In the genomic region with DNA sequence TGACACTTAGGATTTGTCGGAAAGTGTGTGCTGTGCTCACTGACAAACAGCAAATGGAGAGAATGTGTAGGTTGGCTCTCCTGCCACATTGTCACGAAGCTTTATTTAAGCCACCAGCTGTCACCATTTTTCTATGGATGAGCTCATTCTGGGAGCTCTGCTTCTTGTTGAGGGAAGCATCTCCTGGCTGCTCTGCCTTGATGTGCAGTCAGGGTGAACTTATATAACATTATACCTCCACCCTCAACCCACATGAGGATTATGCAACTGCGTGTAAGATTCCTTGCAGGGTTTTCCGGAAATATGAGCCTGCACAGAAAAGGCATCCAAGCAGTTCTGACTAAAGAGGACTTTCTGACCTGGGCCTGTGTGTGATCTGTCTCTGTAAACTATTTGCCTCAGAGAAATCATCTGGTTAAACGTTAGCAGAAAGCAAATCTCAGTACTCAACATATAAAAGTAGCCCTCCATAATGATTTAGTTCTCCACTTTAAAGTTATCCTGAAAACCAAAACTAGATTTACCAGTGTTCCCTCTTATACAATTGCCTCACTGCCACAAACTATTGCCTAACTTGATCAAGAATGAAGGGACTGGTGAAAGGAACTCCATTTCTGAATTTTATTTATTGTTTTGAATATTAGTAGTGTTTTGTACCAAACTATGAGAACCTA, we compare ENCODE assay signal across 10 mouse cellular contexts. TPM values are rescaled to one million over a fixed set of nuclear protein-coding genes. Genes with fewer than 3 reads are reported as not detected.
DNase-seq lines count a peak whose midpoint lies in the region; ATAC-seq and TF ChIP-seq lines count a peak whose summit lies in the region.
"Had no signal": no experiment of that assay in that cellular context is flagged by ENCODE, and none has a peak within 500 bp of the region (broad histone marks: within the 10 kb centered on the region; RNA-seq: fewer than 3 reads in every experiment).

No protein-coding gene starts in this region.

- H3K36me3 ChIP-seq in lung, postnatal 0 days (ENCODE audit: insufficient read depth, low read length) = no peaks in the 10 kb centered on the region
- H3K36me3 ChIP-seq: neural tube, embryonic 15.5 days had no signal

- peak; percentile 21 for DNase-seq in cerebellum, adult 11-12 months
- DNase-seq in cerebellum, postnatal 14 days = no peak
- DNase-seq in lung, postnatal 0 days (ENCODE audit: low spot score) = peak; percentile 32
- no peak for DNase-seq in lung, adult 2 months
- peak; percentile 65 to 77 for DNase-seq in layer of hippocampus, adult 8-10 months (ENCODE audit: low spot score in 2 of 2)
- peak; percentile 96 for DNase-seq in telencephalon, adult 2 months (ENCODE audit: low read depth, low spot score)
- DNase-seq in heart, postnatal 4 days = no peak
- DNase-seq in thymus, postnatal 10 days (ENCODE audit: low spot score in 2 of 2) = no peak

- TF ChIP-seq EP300 in lung, postnatal 0 days (IDR thresholded peaks at IDR 0.05) = no peak

- H3K9ac ChIP-seq in lung, postnatal 0 days (replicated peaks; ENCODE audit: low read depth) = no peak overlapping the region
- H3K9ac ChIP-seq: neural tube, embryonic 15.5 days had no signal

- H3K4me3 ChIP-seq in lung, postnatal 0 days (ENCODE audit: low read depth, low read length) = no peak overlapping the region
- no peak overlapping the region for H3K4me3 ChIP-seq in lung, adult 2 months (replicated peaks; ENCODE audit: extremely low read depth, low read depth, low read length)
- H3K4me3 ChIP-seq: megakaryocyte, embryonic 14.5 days; neural tube, embryonic 15.5 days had no signal

- 33% methylated on average over 5 of the region's 5 CpGs for WGBS in lung, postnatal 0 days
- 44% methylated on average over 5 of the region's 5 CpGs for WGBS in lung, adult 2 months

- H3K4me2 ChIP-seq in lung, postnatal 0 days (replicated peaks; ENCODE audit: low read depth, low read length) = no peak overlapping the region
- H3K4me2 ChIP-seq: neural tube, embryonic 15.5 days had no signal

- H3K27me3 ChIP-seq in lung, postnatal 0 days (replicated peaks; ENCODE audit: insufficient read depth, low read length) = no peaks in the 10 kb centered on the region
- H3K27me3 ChIP-seq: megakaryocyte, embryonic 14.5 days; neural tube, embryonic 15.5 days had no signal

- TF ChIP-seq POLR2A in lung, adult 2 months (IDR thresholded peaks at IDR 0.05; ENCODE audit: borderline replicate concordance, extremely low read depth, low read depth, low read length) = no peak

- ATAC-seq in lung, postnatal 0 days = peak; percentile 49; the same call in 1 of the 2 replicates

- H3K9me3 ChIP-seq in lung, postnatal 0 days (ENCODE audit: low read length) = no peaks in the 10 kb centered on the region
- H3K9me3 ChIP-seq: megakaryocyte, embryonic 14.5 days; neural tube, embryonic 15.5 days had no signal

- no peak for TF ChIP-seq CTCF in lung, postnatal 0 days (IDR thresholded peaks at IDR 0.05)
- TF ChIP-seq CTCF in lung, adult 2 months (IDR thresholded peaks at IDR 0.05; ENCODE audit: insufficient read depth, low read length) = no peak

- peaks cover 4% of the 10 kb centered on the region; the same call in 1 of the 2 replicates for H3K4me1 ChIP-seq in lung, postnatal 0 days (ENCODE audit: insufficient read depth, low read depth, low read length)
- H3K4me1 ChIP-seq in lung, adult 2 months (ENCODE audit: control insufficient read depth, insufficient read depth, low read length) = no peaks in the 10 kb centered on the region
- H3K4me1 ChIP-seq: megakaryocyte, embryonic 14.5 days; neural tube, embryonic 15.5 days had no signal

- H3K27ac ChIP-seq in lung, postnatal 0 days (ENCODE audit: low read length) = no peak overlapping the region
- H3K27ac ChIP-seq: neural tube, embryonic 15.5 days had no signal

RNA-seq across cellular contexts. Expression of a gene that starts 9.0 kb away (rescaled TPM):
- 9.7 and 12.0 TPM in 2 replicates for polyA plus RNA-seq in lung, postnatal 0 days (2015; fragmentation: Nextera tagmentation; extraction: Ambion mirVana)
- 12.4 and 19.8 TPM in 2 replicates for polyA plus RNA-seq in lung, adult 2 months (2012; rRNA removed)
- total RNA-seq in layer of hippocampus, adult 8-10 months (2022) = 10 to 100 TPM; 21.1 to 35.3 (median 28.9) TPM
- total RNA-seq in heart, postnatal 4 days (2021) = 10 to 100 TPM; 48.6 to 50.2 TPM

Comparison
In these comparisons a context has a peak if more than half of its experiments do, and no peak if none do; other contexts are left out.
1. DNase-seq: peak in cerebellum, adult 11-12 months (single experiment), lung, postnatal 0 days (single experiment), layer of hippocampus, adult 8-10 months (2 of 2) and telencephalon, adult 2 months (single experiment); none in cerebellum, postnatal 14 days (0 of 2), lung, adult 2 months (single experiment), heart, postnatal 4 days (single experiment) and thymus, postnatal 10 days (0 of 2).